Mouse (Mus musculus) stomach, embryonic 16.5 days (tissue): ENCODE data around the gene Cep85l. TPM values are rescaled to one million over a fixed set of nuclear protein-coding genes. Genes with fewer than 3 reads are reported as not detected.

ENCODE experiments used
- ATAC-seq: fragments of 200-750 bp; cut with Nextera tagmentation; 2 replicates; pipeline ENCODE4 v1.8.0; 2017; ENCODE audit warnings: moderate number of reproducible peaks, moderate TSS enrichment; ENCODE audit not compliant: insufficient read depth, low FRiP score
- H3K27ac ChIP-seq: fragments of 300-500 bp; sonication (generic); 2 replicates; pipeline ENCODE4 v1.5.1; 2014; ENCODE audit warnings: low read length
- H3K27me3 ChIP-seq: fragments of 300-500 bp; sonication (generic); 2 replicates; pipeline ENCODE4 v1.6.1; 2014; ENCODE audit warnings: low read length, control low read depth, mixed read lengths; ENCODE audit not compliant: control insufficient read depth, insufficient read depth
- H3K36me3 ChIP-seq: fragments of 300-500 bp; sonication (generic); 2 replicates; pipeline ENCODE4 v1.6.1; 2014; ENCODE audit warnings: low read length; ENCODE audit not compliant: control insufficient read depth, insufficient read depth
- H3K4me1 ChIP-seq: fragments of 300-500 bp; sonication (generic); 2 replicates; pipeline ENCODE4 v1.6.1; 2014; ENCODE audit warnings: low read length, control low read depth, mixed read lengths; ENCODE audit not compliant: control insufficient read depth, insufficient read depth
- H3K4me2 ChIP-seq: fragments of 300-500 bp; sonication (generic); 2 replicates; pipeline ENCODE4 v1.6.1; 2014; ENCODE audit warnings: low read depth, low read length, mixed read lengths
- H3K4me3 ChIP-seq: fragments of 300-500 bp; sonication (generic); replicated peaks from 2 replicates; pipeline ENCODE4 v1.5.1; 2014; ENCODE audit warnings: mild to moderate bottlenecking, low read length
- H3K9ac ChIP-seq: fragments of 300-500 bp; sonication (generic); 2 replicates; pipeline ENCODE4 v1.6.1; 2014; ENCODE audit warnings: low read length
- H3K9me3 ChIP-seq: fragments of 300-500 bp; sonication (generic); replicated peaks from 2 replicates; pipeline ENCODE4 v1.6.1; 2016; ENCODE audit warnings: low read length, control low read depth; ENCODE audit not compliant: control insufficient read depth
- WGBS: fragments of 180-500 bp; shearing (Covaris S2); extraction: QIAGEN DNeasy Blood & Tissue Kit; methylation state at CpG from one replicate; pipeline ENCODE4 v1.1.7; 2014; 5-methylcytosine and 5-hydroxymethylcytosine counted together
- polyA plus RNA-seq: library from polyadenylated mRNA; unstranded; fragments of >200 nt; fragmentation: Nextera tagmentation; extraction: Ambion mirVana; gene quantifications from 2 replicates; pipeline ENCODE4 v1.2.1, GENCODE M21; 2015

Cep85l gene
- polyA plus RNA-seq, 1 experiment from 2014 or later, result 3.1 TPM

GRCm38 (mm10) chr10:53416152-53416712 lies 36.5 kb upstream of the Cep85l start:
- H3K4me3 ChIP-seq, result no peak overlapping the region
- 55% methylated on average over 9 of the region's 9 CpGs for WGBS
- no peak for ATAC-seq

DNA sequence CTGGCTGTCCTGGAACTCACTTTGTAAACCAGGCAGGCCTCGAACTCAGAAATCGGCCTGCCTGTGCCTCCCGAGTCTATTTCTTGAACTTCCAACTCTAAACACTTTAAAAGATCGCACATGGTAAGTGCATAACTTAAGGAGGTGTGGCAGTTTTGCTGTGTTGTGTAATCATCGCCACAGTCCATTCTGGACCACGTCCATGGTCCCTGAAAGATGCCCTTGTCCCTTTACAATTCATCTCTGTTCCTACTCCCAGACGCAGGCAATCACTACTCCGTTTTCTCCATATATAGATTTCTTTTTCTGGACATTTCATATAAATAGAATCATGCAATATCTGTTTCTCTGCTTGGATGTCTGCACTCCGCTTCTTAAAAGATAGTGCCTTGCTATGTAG lies 35.5 kb upstream of the Cep85l start:
- Histone ChIP-seq H3K27ac (peak overlapping the region; percentile 12; the same call in 1 of the 2 replicates), H3K9me3 (no peaks in the 10 kb centered on the region), H3K27me3 (no peaks in the 10 kb centered on the region), H3K36me3 (no peaks in the 10 kb centered on the region), H3K4me1 (peaks cover 15% of the 10 kb centered on the region), H3K9ac (no peak overlapping the region), H3K4me3 (no peak overlapping the region), H3K4me2 (no peak overlapping the region)
- WGBS, result 60% methylated on average over 9 of the region's 9 CpGs
- ATAC-seq, result no peak

More at GRCm38 (mm10) chr10:53416152-53416712, 36.5 kb upstream of the Cep85l start:
- Histone ChIP-seq H3K4me2 (no peak overlapping the region), H3K36me3 (no peaks in the 10 kb centered on the region), H3K9me3 (no peaks in the 10 kb centered on the region), H3K27me3 (no peaks in the 10 kb centered on the region), H3K4me1 (peaks cover 15% of the 10 kb centered on the region), H3K9ac (no peak overlapping the region), H3K27ac (no peak overlapping the region)

DNA sequence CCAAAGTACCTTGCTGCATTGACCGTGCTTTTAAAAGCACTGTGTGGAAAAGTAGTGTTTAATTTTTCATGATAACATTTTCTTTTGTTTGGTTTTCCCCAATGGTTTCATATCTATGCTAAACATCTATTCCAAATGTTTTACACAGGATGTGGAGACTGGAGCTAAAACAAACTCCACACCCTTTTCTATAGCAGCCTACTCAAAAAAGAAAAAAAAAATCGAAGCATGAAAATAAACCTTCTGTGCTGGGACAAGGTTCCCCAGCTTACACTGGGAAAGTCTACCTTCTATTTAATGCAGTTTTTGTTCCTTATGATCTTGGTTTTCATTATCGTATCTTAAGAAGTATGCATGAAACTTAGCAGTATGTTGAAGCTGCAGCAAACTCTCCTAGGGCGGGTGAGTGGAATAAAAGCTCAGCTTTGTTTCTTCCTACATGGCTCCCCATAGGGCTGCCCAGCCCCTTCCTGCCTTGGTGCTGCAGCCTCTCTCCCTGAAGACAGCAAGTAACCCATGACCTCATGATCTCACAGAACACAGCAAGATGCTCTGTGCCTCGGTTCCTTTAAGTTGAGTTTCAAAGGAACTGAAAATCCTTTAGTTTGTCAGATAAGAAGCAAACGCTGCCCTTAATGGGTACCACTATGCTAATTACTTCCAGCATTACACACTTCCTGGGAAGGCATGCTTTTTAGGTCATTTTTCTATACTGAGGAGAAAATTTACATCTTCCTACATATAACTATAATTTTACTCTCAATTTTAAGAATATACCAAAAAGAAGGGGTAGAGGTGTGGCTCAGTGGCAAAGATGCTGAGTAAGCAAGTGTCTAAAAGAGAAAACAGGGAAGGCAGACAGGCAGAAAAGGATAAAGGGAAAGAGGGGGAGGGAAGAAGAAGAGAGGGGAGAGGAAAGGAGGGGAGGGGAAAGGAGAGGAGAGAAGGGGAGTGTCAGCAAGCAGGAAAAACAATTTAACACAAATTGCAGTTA lies 34.6 kb upstream of the Cep85l start:
- Histone ChIP-seq H3K4me2 (peak overlapping the region; percentile 24), H3K4me3 (no peak overlapping the region), H3K27ac (peak overlapping the region; percentile 83), H3K36me3 (no peaks in the 10 kb centered on the region), H3K9me3 (no peaks in the 10 kb centered on the region), H3K27me3 (no peaks in the 10 kb centered on the region), H3K9ac (no peak overlapping the region), H3K4me1 (peaks cover 15% of the 10 kb centered on the region)
- ATAC-seq, result peak; percentile 62
- WGBS, result 30% methylated on average over 6 of the region's 6 CpGs

GRCm38 (mm10) chr10:53412936-53413335 lies 33.2 kb upstream of the Cep85l start:
- no peak for ATAC-seq
- H3K27ac ChIP-seq, result no peak overlapping the region
- H3K27me3 ChIP-seq, result no peaks in the 10 kb centered on the region

GRCm38 (mm10) chr10:53412165-53412564 lies 32.4 kb upstream of the Cep85l start:
- H3K27me3 ChIP-seq, result no peaks in the 10 kb centered on the region
- H3K4me2 ChIP-seq, result no peak overlapping the region
- 70% methylated on average over 2 of the region's 2 CpGs for WGBS
- H3K36me3 ChIP-seq, result no peaks in the 10 kb centered on the region
- no peak for ATAC-seq
- H3K9me3 ChIP-seq, result no peaks in the 10 kb centered on the region
- no peak overlapping the region for H3K4me3 ChIP-seq
- no peak overlapping the region for H3K9ac ChIP-seq
- peaks cover 15% of the 10 kb centered on the region for H3K4me1 ChIP-seq
- H3K27ac ChIP-seq, result no peak overlapping the region

More at GRCm38 (mm10) chr10:53412936-53413335, 33.2 kb upstream of the Cep85l start:
- WGBS, result 91% methylated on average over 3 of the region's 3 CpGs
- Histone ChIP-seq H3K36me3 (no peaks in the 10 kb centered on the region), H3K9me3 (no peaks in the 10 kb centered on the region), H3K9ac (no peak overlapping the region), H3K4me3 (no peak overlapping the region), H3K4me2 (no peak overlapping the region), H3K4me1 (peaks cover 15% of the 10 kb centered on the region)

- no peak for ATAC-seq
- no peak overlapping the region for H3K4me3 ChIP-seq
- no peaks in the 10 kb centered on the region for H3K27me3 ChIP-seq
- no peak overlapping the region for H3K27ac ChIP-seq
- WGBS, result 45% methylated on average over 2 of the region's 2 CpGs
- no peak overlapping the region for H3K4me2 ChIP-seq
- H3K4me1 ChIP-seq, result peaks cover 11% of the 10 kb centered on the region
- no peaks in the 10 kb centered on the region for H3K36me3 ChIP-seq
- H3K9ac ChIP-seq, result no peak overlapping the region
- H3K9me3 ChIP-seq, result no peaks in the 10 kb centered on the region
These were observed 31.1 kb upstream of the Cep85l start for GRCm38 (mm10) chr10:53410831-53411230.

DNA sequence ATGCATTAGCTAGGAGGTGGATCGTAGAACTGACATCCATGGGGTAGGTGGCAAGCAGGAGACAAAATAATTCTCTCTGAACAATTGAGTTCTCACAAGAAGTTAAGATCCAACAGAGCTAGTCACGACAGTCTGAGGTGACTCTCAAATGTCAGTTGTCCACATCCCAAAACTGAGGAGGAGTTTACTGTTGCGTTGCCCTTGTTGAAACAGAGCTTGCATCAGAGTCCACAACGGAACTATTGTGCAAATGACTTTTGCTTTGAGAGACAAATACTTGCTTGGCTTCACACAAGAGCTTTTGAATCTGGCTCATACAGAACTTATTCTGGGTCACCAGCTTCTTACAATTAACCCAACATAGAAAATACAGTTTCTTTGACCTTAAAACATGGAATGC lies 27.7 kb upstream of the Cep85l start:
- Histone ChIP-seq H3K4me3 (no peak overlapping the region), H3K27ac (no peak overlapping the region), H3K4me2 (no peak overlapping the region), H3K9ac (no peak overlapping the region), H3K4me1 (no peaks in the 10 kb centered on the region), H3K27me3 (no peaks in the 10 kb centered on the region), H3K9me3 (no peaks in the 10 kb centered on the region), H3K36me3 (no peaks in the 10 kb centered on the region)
- no peak for ATAC-seq
- 85% methylated on average over 4 of the region's 4 CpGs for WGBS

DNA sequence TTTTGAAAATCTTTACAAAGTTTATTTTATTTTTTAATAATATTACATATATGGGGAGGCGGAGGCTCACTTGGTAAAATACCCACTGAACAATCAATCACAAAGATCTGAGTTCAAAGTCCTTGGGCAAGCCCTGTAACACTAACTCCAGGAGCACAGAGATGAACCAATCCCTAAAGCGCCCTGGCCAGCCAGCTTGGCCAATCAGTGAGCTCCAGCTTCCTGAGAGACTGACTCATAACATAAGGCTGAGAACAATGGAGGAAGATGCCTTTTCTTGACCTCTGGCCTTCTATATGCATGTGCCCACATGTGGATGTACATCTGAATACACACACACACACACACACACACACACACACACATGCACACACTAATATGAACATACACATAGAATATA lies 27.1 kb upstream of the Cep85l start:
- Histone ChIP-seq H3K36me3 (no peaks in the 10 kb centered on the region), H3K4me2 (no peak overlapping the region), H3K27ac (no peak overlapping the region), H3K9ac (no peak overlapping the region), H3K4me3 (no peak overlapping the region), H3K9me3 (no peaks in the 10 kb centered on the region), H3K27me3 (no peaks in the 10 kb centered on the region), H3K4me1 (no peaks in the 10 kb centered on the region)
- 86% methylated on average over 2 of the region's 2 CpGs for WGBS
- ATAC-seq, result no peak

DNA sequence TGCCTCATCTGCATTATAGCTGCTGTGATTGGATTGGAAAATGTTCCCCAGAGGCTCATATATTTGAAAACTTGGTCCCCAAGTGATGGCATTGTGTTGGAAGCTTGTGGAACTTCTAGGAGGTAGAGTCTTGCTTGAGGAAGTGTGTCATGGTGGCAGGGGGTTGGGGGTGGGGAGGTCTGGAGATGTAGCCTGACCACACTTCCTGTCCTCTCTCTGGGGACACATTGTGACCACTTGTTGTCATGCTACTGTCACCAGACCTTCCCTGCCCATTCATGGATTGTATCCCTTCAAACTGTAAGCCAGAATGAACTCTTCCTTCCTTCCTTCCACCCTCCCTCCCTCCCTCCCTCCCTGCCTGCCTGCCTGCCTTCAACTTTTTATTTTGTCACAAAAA lies 22.5 kb upstream of the Cep85l start:
- Histone ChIP-seq H3K4me1 (no peaks in the 10 kb centered on the region), H3K4me3 (no peak overlapping the region), H3K9me3 (no peaks in the 10 kb centered on the region), H3K4me2 (no peak overlapping the region), H3K27ac (no peak overlapping the region), H3K9ac (no peak overlapping the region), H3K27me3 (no peaks in the 10 kb centered on the region), H3K36me3 (no peaks in the 10 kb centered on the region)
- ATAC-seq, result no peak
